9 mouse cellular contexts compared by ENCODE assay signal in the genomic region with DNA sequence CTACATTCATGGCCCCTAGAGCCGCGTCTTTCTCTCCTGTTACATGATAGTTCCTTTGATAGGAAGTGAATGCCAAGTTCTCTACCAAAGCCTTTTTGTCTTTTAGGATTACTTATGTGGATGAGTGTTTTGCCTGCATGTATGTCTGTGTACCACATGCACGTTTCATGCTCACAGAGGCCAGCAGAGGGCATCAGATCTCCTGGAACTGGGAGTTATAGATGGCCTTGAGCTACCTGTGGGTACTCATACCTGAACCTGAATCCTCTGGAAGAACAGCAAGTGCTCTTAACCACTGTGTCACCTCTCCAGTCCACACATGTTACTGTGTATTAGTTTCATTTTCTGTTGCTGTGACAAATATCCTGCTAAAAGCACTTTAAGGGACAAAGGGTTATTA. TPM values are rescaled to one million over a fixed set of nuclear protein-coding genes. Genes with fewer than 3 reads are reported as not detected.
A peak's percentile ranks its signal among the peaks of the same experiment; 100 is the strongest.
DNase-seq lines count a peak whose midpoint lies in the region; ATAC-seq lines count a peak whose summit lies in the region.
"Had no signal": no experiment of that assay in that cellular context is flagged by ENCODE, and none has a peak within 500 bp of the region (broad histone marks: within the 10 kb centered on the region; RNA-seq: fewer than 3 reads in every experiment).

No protein-coding gene starts in this region.

- peaks cover 31% of the 10 kb centered on the region for H3K27me3 ChIP-seq in hindbrain, embryonic 10.5 days (ENCODE audit: insufficient read depth, poor library complexity, severe bottlenecking)
- 0 out of 2 replicates have a peak, but pooled peaks cover 3% of the 10 kb centered on the region for H3K27me3 ChIP-seq in hindbrain, embryonic 13.5 days

- H3K36me3 ChIP-seq in hindbrain, embryonic 10.5 days, result peaks cover 76% of the 10 kb centered on the region
- peaks cover 71% of the 10 kb centered on the region for H3K36me3 ChIP-seq in hindbrain, embryonic 13.5 days

- no peak overlapping the region for H3K27ac ChIP-seq in hindbrain, embryonic 10.5 days
- H3K27ac ChIP-seq in hindbrain, embryonic 13.5 days, result no peak overlapping the region
- H3K27ac ChIP-seq: lung, embryonic 15.5 days had no signal

- peaks cover 2% of the 10 kb centered on the region; the same call in 1 of the 2 replicates for H3K9me3 ChIP-seq in hindbrain, embryonic 10.5 days
- H3K9me3 ChIP-seq in hindbrain, embryonic 13.5 days, result no peaks in the 10 kb centered on the region
- H3K9me3 ChIP-seq: lung, embryonic 15.5 days had no signal

- DNase-seq in hindbrain, embryonic 10.5 days (ENCODE audit: low spot score), result peak; percentile 37
- peak; percentile 80 for DNase-seq in CD4-positive, CD25-positive, alpha-beta regulatory T cell, adult 2 months (ENCODE audit: low read depth, low spot score)
- peak; percentile 53 for DNase-seq in ZHBTc4 (ENCODE audit: low read depth, low spot score)
- peak; percentile 71 for DNase-seq in kidney, postnatal 14 days
- peak; percentile 49 to 77 for DNase-seq in spleen, postnatal 10 days (ENCODE audit: low spot score in 2 of 2)
- no peak for DNase-seq in left cerebral cortex, adult 9 months (ENCODE audit: low spot score in 2 of 2)
- no peak for DNase-seq in right cerebral cortex, postnatal 36 days (ENCODE audit: low spot score in 2 of 2)

- H3K4me2 ChIP-seq in hindbrain, embryonic 13.5 days, result no peak overlapping the region
- H3K4me2 ChIP-seq: lung, embryonic 15.5 days had no signal

- no peak overlapping the region for H3K4me3 ChIP-seq in hindbrain, embryonic 10.5 days
- H3K4me3 ChIP-seq in hindbrain, embryonic 13.5 days, result no peak overlapping the region
- H3K4me3 ChIP-seq: lung, embryonic 15.5 days had no signal

- no peak overlapping the region for H3K9ac ChIP-seq in hindbrain, embryonic 13.5 days
- H3K9ac ChIP-seq: lung, embryonic 15.5 days had no signal

- peaks cover 19% of the 10 kb centered on the region for H3K4me1 ChIP-seq in hindbrain, embryonic 10.5 days (replicated peaks)
- peaks cover 13% of the 10 kb centered on the region for H3K4me1 ChIP-seq in hindbrain, embryonic 13.5 days (replicated peaks)

- WGBS in hindbrain, embryonic 10.5 days, result 75% methylated on average over 3 of the region's 3 CpGs
- 72% methylated on average over 3 of the region's 3 CpGs for WGBS in hindbrain, embryonic 13.5 days

- ATAC-seq in hindbrain, embryonic 13.5 days (ENCODE audit: low FRiP score), result no peak

RNA-seq across cellular contexts. Expression of a gene that starts 4.1 kb away (rescaled TPM):
- polyA plus RNA-seq in hindbrain, embryonic 10.5 days (2016; fragmentation: Nextera tagmentation; extraction: Ambion mirVana), result 4.3 and 7.2 TPM in 2 replicates
- polyA plus RNA-seq in hindbrain, embryonic 13.5 days (2015; fragmentation: Nextera tagmentation; extraction: Ambion mirVana), result 18.0 and 20.1 TPM in 2 replicates

RNA-seq across cellular contexts. Expression of a gene that starts 13.0 kb away (rescaled TPM):
- 30.0 and 30.7 TPM in 2 replicates for polyA plus RNA-seq in hindbrain, embryonic 10.5 days (2016; fragmentation: Nextera tagmentation; extraction: Ambion mirVana)
- polyA plus RNA-seq in hindbrain, embryonic 13.5 days (2015; fragmentation: Nextera tagmentation; extraction: Ambion mirVana), result 31.4 and 36.6 TPM in 2 replicates

RNA-seq across cellular contexts. Expression of a gene that starts 24.1 kb away (rescaled TPM):
- polyA plus RNA-seq in hindbrain, embryonic 10.5 days (2016; fragmentation: Nextera tagmentation; extraction: Ambion mirVana), result 2.4 and 3.3 TPM in 2 replicates
- 4.4 TPM in 2 replicates for polyA plus RNA-seq in hindbrain, embryonic 13.5 days (2015; fragmentation: Nextera tagmentation; extraction: Ambion mirVana)

RNA-seq across cellular contexts. Expression of a gene that starts 27.6 kb away (rescaled TPM):
- 9.8 and 17.5 TPM in 2 replicates for polyA plus RNA-seq in hindbrain, embryonic 10.5 days (2016; fragmentation: Nextera tagmentation; extraction: Ambion mirVana)
- polyA plus RNA-seq in hindbrain, embryonic 13.5 days (2015; fragmentation: Nextera tagmentation; extraction: Ambion mirVana), result 19.1 and 21.6 TPM in 2 replicates

RNA-seq across cellular contexts. Expression of a gene that starts 33.3 kb away (rescaled TPM):
- polyA plus RNA-seq in hindbrain, embryonic 10.5 days (2016; fragmentation: Nextera tagmentation; extraction: Ambion mirVana), result 46.2 and 46.7 TPM in 2 replicates
- 37.0 and 40.4 TPM in 2 replicates for polyA plus RNA-seq in hindbrain, embryonic 13.5 days (2015; fragmentation: Nextera tagmentation; extraction: Ambion mirVana)

Comparison
In these comparisons a context has a peak if more than half of its experiments do, and no peak if none do; other contexts are left out.
1. DNase-seq: peak in hindbrain, embryonic 10.5 days (single experiment), CD4-positive, CD25-positive, alpha-beta regulatory T cell, adult 2 months (single experiment), ZHBTc4 (single experiment), kidney, postnatal 14 days (single experiment) and spleen, postnatal 10 days (2 of 2); none in left cerebral cortex, adult 9 months (0 of 2) and right cerebral cortex, postnatal 36 days (0 of 2).